Mouse (Mus musculus) forebrain, postnatal 0 days (tissue): ENCODE measurements around the gene Sval2. TPM values are rescaled to one million over a fixed set of nuclear protein-coding genes. Genes with fewer than 3 reads are reported as not detected.
A peak's percentile ranks its signal among the peaks of the same experiment; 100 is the strongest.

Source experiments
- ATAC-seq: fragments of 200-750 bp; cut with Nextera tagmentation; 2 replicates; pipeline ENCODE4 v1.8.0; 2017; ENCODE audit warnings: mild to moderate bottlenecking, moderate library complexity
- DNase-seq: peaks from one replicate; pipeline ENCODE4 v3.0.0-alpha.2; 2015
- H3K27ac ChIP-seq: fragments of 300-500 bp; sonication (generic); 2 replicates; pipeline ENCODE4 v1.5.1; 2014; ENCODE audit warnings: low read depth, mild to moderate bottlenecking, antibody characterized with exemption, low read length, moderate library complexity, mixed read lengths
- H3K27me3 ChIP-seq: fragments of 300-500 bp; sonication (generic); 2 replicates; pipeline ENCODE4 v1.6.1; 2014; ENCODE audit warnings: mild to moderate bottlenecking, low read length, mixed read lengths; ENCODE audit not compliant: insufficient read depth
- H3K36me3 ChIP-seq: fragments of 300-500 bp; sonication (generic); 2 replicates; pipeline ENCODE4 v1.6.1; 2014; ENCODE audit warnings: mild to moderate bottlenecking, moderate library complexity; ENCODE audit not compliant: insufficient read depth
- H3K4me1 ChIP-seq: fragments of 300-500 bp; sonication (generic); 2 replicates; pipeline ENCODE4 v1.6.1; 2014; ENCODE audit warnings: antibody characterized with exemption; ENCODE audit not compliant: insufficient read depth
- H3K4me2 ChIP-seq: fragments of 300-500 bp; sonication (generic); 2 replicates; pipeline ENCODE4 v1.6.1; 2014; ENCODE audit warnings: low read depth, mild to moderate bottlenecking, moderate library complexity
- H3K4me3 ChIP-seq: fragments of 300-500 bp; sonication (generic); 2 replicates; pipeline ENCODE4 v1.5.1; 2014; ENCODE audit warnings: low read depth, low read length, mixed read lengths
- H3K9ac ChIP-seq: fragments of 300-500 bp; sonication (generic); 2 replicates; pipeline ENCODE4 v1.6.1; 2014; ENCODE audit warnings: mild to moderate bottlenecking
- H3K9me3 ChIP-seq: fragments of 300-500 bp; sonication (generic); 2 replicates; pipeline ENCODE4 v1.6.1; 2016; ENCODE audit warnings: low read length
- CTCF ChIP-seq: sonication (generic); IDR thresholded peaks from 2 replicates; pipeline ENCODE4 v1.5.1; 2016; ENCODE audit warnings: antibody characterized with exemption, control low read depth, low read depth
- WGBS: fragments of 180-500 bp; shearing (Covaris S2); extraction: QIAGEN DNeasy Blood & Tissue Kit; methylation state at CpG from one replicate; pipeline ENCODE4 v1.1.7; 2014; 5-methylcytosine and 5-hydroxymethylcytosine counted together
- polyA plus RNA-seq: library from polyadenylated mRNA; unstranded; fragments of >200 nt; fragmentation: Nextera tagmentation; extraction: Ambion mirVana; gene quantifications from 2 replicates; pipeline ENCODE4 v1.2.1, GENCODE M21; 2015
- total RNA-seq: library from RNA; depleted of rRNA; stranded (reverse); fragments of >200 nt; gene quantifications from 2 replicates; pipeline ENCODE4 v1.2.3, GENCODE M21; 2014; rRNA removed

The Sval2 gene
- not detected in 2 replicates for total RNA-seq
- polyA plus RNA-seq, result 0.26 TPM in 1 of 2 replicates, not detected in the other

- 85% methylated on average over 3 of the region's 3 CpGs for WGBS
Measured at GRCm38 (mm10) chr6:41852689-41853088, at the start of gene Sval2. TSS of gene Sval2 (plus strand) at chr6:41852989.

GRCm38 (mm10) chr6:41824086-41824485 is 28.7 kb upstream of the Sval2 start:
- ATAC-seq (no peak), DNase-seq (no peak)
- Histone ChIP-seq H3K9me3 (no peaks in the 10 kb centered on the region), H3K36me3 (no peaks in the 10 kb centered on the region), H3K4me3 (no peak overlapping the region), H3K4me1 (no peaks in the 10 kb centered on the region), H3K9ac (no peak overlapping the region), H3K27me3 (no peaks in the 10 kb centered on the region), H3K4me2 (no peak overlapping the region), H3K27ac (no peak overlapping the region)
- TF ChIP-seq CTCF, result no peak

More at GRCm38 (mm10) chr6:41852689-41853088, at the start of gene Sval2:
- Histone ChIP-seq H3K9ac (no peak within 1 kb of the TSS), H3K4me1 (no peaks in the 10 kb centered on the region), H3K4me3 (no peak within 1 kb of the TSS), H3K4me2 (no peak within 1 kb of the TSS), H3K27me3 (no peaks in the 10 kb centered on the region), H3K36me3 (no peaks in the 10 kb centered on the region), H3K9me3 (no peaks in the 10 kb centered on the region), H3K27ac (no peak within 1 kb of the TSS)
- DNase-seq (no peak), ATAC-seq (no peak)
- TF ChIP-seq CTCF, result no peak

GRCm38 (mm10) chr6:41829516-41829915 is 23.3 kb upstream of the Sval2 start:
- Histone ChIP-seq H3K4me2 (no peak overlapping the region), H3K27me3 (no peaks in the 10 kb centered on the region), H3K9me3 (no peaks in the 10 kb centered on the region), H3K9ac (no peak overlapping the region), H3K36me3 (no peaks in the 10 kb centered on the region), H3K27ac (no peak overlapping the region), H3K4me1 (no peaks in the 10 kb centered on the region), H3K4me3 (no peak overlapping the region)
- DNase-seq (no peak), ATAC-seq (no peak)
- WGBS, result 78% methylated on average over 2 of the region's 2 CpGs
- TF ChIP-seq CTCF, result no peak

GRCm38 (mm10) chr6:41847235-41847634 is 5.6 kb upstream of the Sval2 start, which contains the start of gene Pip:
TSS of gene Pip (plus strand) at chr6:41847535.
- Histone ChIP-seq H3K9ac (no peak within 1 kb of the TSS), H3K4me1 (no peaks in the 10 kb centered on the region), H3K9me3 (no peaks in the 10 kb centered on the region), H3K4me2 (no peak within 1 kb of the TSS), H3K27ac (no peak within 1 kb of the TSS), H3K36me3 (no peaks in the 10 kb centered on the region), H3K4me3 (no peak within 1 kb of the TSS), H3K27me3 (no peaks in the 10 kb centered on the region)
- TF ChIP-seq CTCF, result no peak
- ATAC-seq (no peak), DNase-seq (no peak)
- 91% methylated on average over 2 of the region's 2 CpGs for WGBS

GRCm38 (mm10) chr6:41864038-41864437 is 11.2 kb downstream of the Sval2 start:
- DNase-seq (no peak), ATAC-seq (no peak)
- no peak for TF ChIP-seq CTCF
- Histone ChIP-seq H3K36me3 (no peaks in the 10 kb centered on the region), H3K27me3 (no peaks in the 10 kb centered on the region), H3K4me2 (no peak overlapping the region), H3K4me3 (no peak overlapping the region), H3K27ac (no peak overlapping the region), H3K9me3 (no peaks in the 10 kb centered on the region), H3K4me1 (no peaks in the 10 kb centered on the region), H3K9ac (no peak overlapping the region)
- 76% methylated on average over 2 of the region's 2 CpGs for WGBS

- Histone ChIP-seq H3K4me2 (no peak overlapping the region), H3K9ac (no peak overlapping the region), H3K4me3 (no peak overlapping the region), H3K9me3 (no peaks in the 10 kb centered on the region), H3K27ac (no peak overlapping the region), H3K36me3 (no peaks in the 10 kb centered on the region), H3K4me1 (no peaks in the 10 kb centered on the region), H3K27me3 (no peaks in the 10 kb centered on the region)
- WGBS, result 70% methylated on average over 5 of the region's 5 CpGs
- TF ChIP-seq CTCF, result no peak
- DNase-seq, result peak; percentile 46
- ATAC-seq, result peak; percentile 51; the same call in 1 of the 2 replicates
Measured at GRCm38 (mm10) chr6:41911625-41912024, 58.8 kb downstream of the Sval2 start.

Other genes with a start within 250 kb of the Sval2 start
- gene Ephb6, start 247.5 kb upstream of the Sval2 start, total RNA-seq, result 47.6 and 58.4 TPM in 2 replicates
- 31.6 and 34.6 TPM in 2 replicates for gene Ephb6, start 247.5 kb upstream of the Sval2 start, polyA plus RNA-seq
- not detected in 2 replicates for gene Trpv6, start 216.6 kb upstream of the Sval2 start, total RNA-seq
- gene Trpv6, start 216.6 kb upstream of the Sval2 start, polyA plus RNA-seq, result 0.62 and 0.65 TPM in 2 replicates
- not detected in 2 replicates for gene Trpv5, start 172.2 kb upstream of the Sval2 start, total RNA-seq
- not detected in 2 replicates for gene Trpv5, start 172.2 kb upstream of the Sval2 start, polyA plus RNA-seq
- not detected in 2 replicates for gene Llcfc1, start 168.6 kb upstream of the Sval2 start, total RNA-seq
- gene Llcfc1, start 168.6 kb upstream of the Sval2 start, polyA plus RNA-seq, result not detected in 2 replicates
- not detected in 2 replicates for gene Kel, start 148.7 kb upstream of the Sval2 start, total RNA-seq
- gene Kel, start 148.7 kb upstream of the Sval2 start, polyA plus RNA-seq, result not detected in 2 replicates
- gene Olfr459, start 77.8 kb upstream of the Sval2 start, total RNA-seq, result not detected in 2 replicates
- not detected in 2 replicates for gene Olfr459, start 77.8 kb upstream of the Sval2 start, polyA plus RNA-seq
- gene Pip, start 5.5 kb upstream of the Sval2 start, total RNA-seq, result not detected in 2 replicates
- not detected in 2 replicates for gene Pip, start 5.5 kb upstream of the Sval2 start, polyA plus RNA-seq
- gene Sval1, start 98.6 kb downstream of the Sval2 start, total RNA-seq, result not detected in 2 replicates
- gene Sval1, start 98.6 kb downstream of the Sval2 start, polyA plus RNA-seq, result not detected in 2 replicates
- not detected in 2 replicates for gene Sval3, start 115.2 kb downstream of the Sval2 start, total RNA-seq
- gene Sval3, start 115.2 kb downstream of the Sval2 start, polyA plus RNA-seq, result not detected in 2 replicates
- not detected in 2 replicates for gene Sva, start 185.4 kb downstream of the Sval2 start, total RNA-seq
- gene Sva, start 185.4 kb downstream of the Sval2 start, polyA plus RNA-seq, result not detected in 2 replicates